Mouse (Mus musculus) forebrain, embryonic 11.5 days (tissue): Measurements from ENCODE around the gene Dnase1l2. TPM values are rescaled to one million over a fixed set of nuclear protein-coding genes. Genes with fewer than 3 reads are reported as not detected.
"Not testable (repeated sequence)": the region's sequence is repeated elsewhere in the genome, so short reads cannot be mapped to it uniquely, and the experiment has no call there.

Experiments used
- ATAC-seq: fragments of 200-750 bp; cut with Nextera tagmentation; replicated peaks from 2 replicates; pipeline ENCODE4 v1.8.0; 2017; ENCODE audit warnings: moderate TSS enrichment; ENCODE audit not compliant: low FRiP score
- DNase-seq: peaks from one replicate; pipeline ENCODE4 v3.0.0-alpha.2; 2017; ENCODE audit warnings: low spot score
- H3K27ac ChIP-seq: fragments of 300-500 bp; sonication (generic); 2 replicates; pipeline ENCODE4 v1.5.1; 2014; ENCODE audit warnings: low read depth, low read length
- H3K27me3 ChIP-seq: fragments of 300-500 bp; sonication (generic); 2 replicates; pipeline ENCODE4 v1.6.1; 2014; ENCODE audit warnings: mild to moderate bottlenecking, low read length, mixed read lengths; ENCODE audit not compliant: control insufficient read depth, insufficient read depth
- H3K36me3 ChIP-seq: fragments of 300-500 bp; sonication (generic); 2 replicates; pipeline ENCODE4 v1.6.1; 2014; ENCODE audit warnings: mild to moderate bottlenecking, low read length, moderate library complexity, mixed read lengths; ENCODE audit not compliant: control insufficient read depth, insufficient read depth
- H3K4me1 ChIP-seq: fragments of 300-500 bp; sonication (generic); replicated peaks from 2 replicates; pipeline ENCODE4 v1.6.1; 2014; ENCODE audit warnings: low read length, mixed read lengths; ENCODE audit not compliant: control insufficient read depth, insufficient read depth
- H3K4me2 ChIP-seq: fragments of 300-500 bp; sonication (generic); 2 replicates; pipeline ENCODE4 v1.6.1; 2014; ENCODE audit warnings: low read depth, mild to moderate bottlenecking, low read length, moderate library complexity, mixed read lengths; ENCODE audit not compliant: severe bottlenecking
- H3K4me3 ChIP-seq: fragments of 300-500 bp; sonication (generic); 2 replicates; pipeline ENCODE4 v1.5.1; 2014; ENCODE audit warnings: low read depth, low read length
- H3K9ac ChIP-seq: fragments of 300-500 bp; sonication (generic); 2 replicates; pipeline ENCODE4 v1.6.1; 2014; ENCODE audit warnings: low read length
- H3K9me3 ChIP-seq: fragments of 300-500 bp; sonication (generic); 2 replicates; pipeline ENCODE4 v1.6.1; 2016; ENCODE audit warnings: low read length, mixed read lengths; ENCODE audit not compliant: control insufficient read depth
- WGBS: fragments of 180-500 bp; shearing (Covaris S2); extraction: QIAGEN DNeasy Blood & Tissue Kit; methylation state at CpG from one replicate; pipeline ENCODE4 v1.1.7; 2014; 5-methylcytosine and 5-hydroxymethylcytosine counted together
- polyA plus RNA-seq: library from polyadenylated mRNA; unstranded; fragments of >200 nt; fragmentation: Nextera tagmentation; extraction: Ambion mirVana; gene quantifications from 2 replicates; pipeline ENCODE4 v1.2.1, GENCODE M21; 2014

The Dnase1l2 gene
- polyA plus RNA-seq, 1 experiment from 2014 or later: 3.3 TPM

GRCm38 (mm10) chr17:24468636-24469246 lies 25.8 kb upstream of the Dnase1l2 start:
- H3K36me3 ChIP-seq: no peaks in the 10 kb centered on the region
- no peak overlapping the region for H3K4me2 ChIP-seq
- WGBS: 88% methylated on average over 5 of the region's 5 CpGs
- peaks cover 9% of the 10 kb centered on the region; the same call in 1 of the 2 replicates for H3K4me1 ChIP-seq
- H3K27ac ChIP-seq: no peak overlapping the region
- H3K9me3 ChIP-seq: no peaks in the 10 kb centered on the region
- DNase-seq (peak; percentile 41), ATAC-seq (no peak)
- no peaks in the 10 kb centered on the region for H3K27me3 ChIP-seq
- H3K4me3 ChIP-seq: no peak overlapping the region
- H3K9ac ChIP-seq: no peak overlapping the region

DNA sequence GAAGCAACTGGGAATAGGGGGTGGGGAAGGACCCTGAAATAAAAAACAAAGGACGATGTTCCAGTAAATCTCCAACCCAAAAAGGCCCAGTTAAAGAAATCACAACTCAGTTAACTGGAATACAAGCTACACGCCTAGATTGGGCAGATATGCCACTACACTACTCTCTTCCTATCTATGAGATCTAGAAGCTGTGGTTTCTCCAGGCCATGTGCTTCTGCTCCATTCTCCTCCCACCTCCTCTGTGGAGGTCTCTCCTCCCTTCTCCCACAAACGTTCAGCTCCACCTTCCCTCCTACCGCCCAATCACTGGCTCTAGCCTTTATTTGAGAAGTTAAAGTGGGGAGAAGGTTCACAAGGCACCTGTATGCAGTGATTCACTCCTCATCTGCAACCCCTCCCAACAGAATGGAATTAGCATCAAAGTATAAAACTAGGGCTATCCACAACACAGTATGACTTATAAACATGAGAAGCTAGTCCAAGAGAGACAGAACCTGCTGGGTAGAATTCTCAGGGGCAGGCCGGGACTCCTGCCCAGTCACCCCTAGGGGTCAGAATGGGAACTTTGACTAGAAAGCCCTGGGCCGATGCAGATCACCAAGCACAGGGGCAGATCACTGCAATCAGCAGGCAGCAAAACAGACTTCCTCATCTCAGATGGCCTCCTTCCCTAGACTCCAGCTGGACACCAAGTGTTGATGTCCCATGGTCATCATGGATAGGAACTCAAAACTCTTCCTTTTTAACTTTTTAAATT lies 20.6 kb upstream of the Dnase1l2 start:
- Histone ChIP-seq H3K27me3 (no peaks in the 10 kb centered on the region), H3K36me3 (no peaks in the 10 kb centered on the region), H3K9me3 (no peaks in the 10 kb centered on the region), H3K4me2 (no peak overlapping the region), H3K4me1 (no peaks in the 10 kb centered on the region), H3K4me3 (no peak overlapping the region), H3K9ac (no peak overlapping the region), H3K27ac (no peak overlapping the region)
- ATAC-seq: no peak
- 56% methylated on average over 6 of the region's 6 CpGs for WGBS
- DNase-seq: no peak

DNA sequence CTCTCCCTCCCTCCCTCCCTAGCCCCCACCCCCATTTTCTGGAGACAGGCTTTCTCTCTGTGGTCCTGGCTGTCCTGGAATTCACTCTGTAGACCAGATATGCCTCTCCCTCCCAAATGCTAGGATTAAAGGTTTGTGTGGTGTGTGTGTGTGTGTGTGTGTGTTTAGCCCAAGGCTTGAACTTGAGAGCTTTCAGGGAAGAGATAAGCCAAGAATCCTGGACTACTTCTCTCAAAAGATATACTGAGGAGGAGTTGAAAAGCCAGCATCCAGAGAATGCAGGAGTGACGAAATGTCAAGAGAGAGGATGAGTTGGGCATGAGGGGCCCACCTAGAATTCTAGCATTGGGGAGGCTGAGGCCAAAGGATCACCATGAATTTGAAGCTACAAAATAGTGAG lies 20.0 kb upstream of the Dnase1l2 start:
- H3K9me3 ChIP-seq: no peaks in the 10 kb centered on the region
- no peak overlapping the region for H3K27ac ChIP-seq
- no peaks in the 10 kb centered on the region for H3K27me3 ChIP-seq
- ATAC-seq: no peak
- no peaks in the 10 kb centered on the region for H3K4me1 ChIP-seq
- H3K9ac ChIP-seq: no peak overlapping the region
- no peak overlapping the region for H3K4me2 ChIP-seq
- no peak overlapping the region for H3K4me3 ChIP-seq
- no peak for DNase-seq
- H3K36me3 ChIP-seq: no peaks in the 10 kb centered on the region
- WGBS: 85% methylated on average over 1 of the region's 1 CpGs

GRCm38 (mm10) chr17:24461580-24461979 lies 18.7 kb upstream of the Dnase1l2 start:
- Histone ChIP-seq H3K4me1 (no peaks in the 10 kb centered on the region), H3K4me3 (no peak overlapping the region), H3K27me3 (no peaks in the 10 kb centered on the region), H3K36me3 (no peaks in the 10 kb centered on the region), H3K9me3 (no peaks in the 10 kb centered on the region), H3K27ac (no peak overlapping the region), H3K9ac (no peak overlapping the region), H3K4me2 (no peak overlapping the region)
- DNase-seq: no peak
- 69% methylated on average over 2 of the region's 2 CpGs for WGBS
- no peak for ATAC-seq

GRCm38 (mm10) chr17:24455523-24456206 lies 12.8 kb upstream of the Dnase1l2 start:
- not testable (repeated sequence) for DNase-seq, H3K4me2 ChIP-seq, H3K36me3 ChIP-seq, H3K27me3 ChIP-seq, H3K9me3 ChIP-seq, H3K4me3 ChIP-seq, H3K4me1 ChIP-seq, H3K9ac ChIP-seq, ATAC-seq, H3K27ac ChIP-seq
- WGBS: 51% methylated on average over 10 of the region's 10 CpGs

- Histone ChIP-seq H3K36me3 (no peaks in the 10 kb centered on the region), H3K27ac (peak overlapping the region; percentile 90), H3K4me1 (peaks cover 7% of the 10 kb centered on the region; the same call in 1 of the 2 replicates), H3K9ac (peak overlapping the region; percentile 92), H3K27me3 (no peaks in the 10 kb centered on the region), H3K9me3 (no peaks in the 10 kb centered on the region), H3K4me2 (peak overlapping the region; percentile 60), H3K4me3 (peak overlapping the region; percentile 78)
- DNase-seq (peak; percentile 99), ATAC-seq (peak; percentile 93)
- under 1% methylated on average over 67 of the region's 67 CpGs for WGBS
These were observed 12.0 kb upstream of the Dnase1l2 start for GRCm38 (mm10) chr17:24454756-24455522.

GRCm38 (mm10) chr17:24454218-24454755 lies 11.4 kb upstream of the Dnase1l2 start:
- 11% methylated on average over 14 of the region's 14 CpGs for WGBS

GRCm38 (mm10) chr17:24453372-24453771 lies 10.5 kb upstream of the Dnase1l2 start:
- 92% methylated on average over 2 of the region's 2 CpGs for WGBS
- ATAC-seq (no peak), DNase-seq (no peak)
- H3K36me3 ChIP-seq: peaks cover 3% of the 10 kb centered on the region; the same call in 1 of the 2 replicates
- H3K9me3 ChIP-seq: no peaks in the 10 kb centered on the region
- no peak overlapping the region for H3K27ac ChIP-seq
- no peak overlapping the region; the same call in 1 of the 2 replicates for H3K9ac ChIP-seq
- H3K27me3 ChIP-seq: no peaks in the 10 kb centered on the region
- H3K4me1 ChIP-seq: peaks cover 7% of the 10 kb centered on the region; the same call in 1 of the 2 replicates
- no peak overlapping the region for H3K4me2 ChIP-seq
- H3K4me3 ChIP-seq: no peak overlapping the region

More at GRCm38 (mm10) chr17:24454218-24454755, 11.4 kb upstream of the Dnase1l2 start:
- DNase-seq: no peak
- ATAC-seq: no peak
- H3K9ac ChIP-seq: peak overlapping the region; percentile 92
- H3K36me3 ChIP-seq: peaks cover 3% of the 10 kb centered on the region; the same call in 1 of the 2 replicates
- H3K27ac ChIP-seq: peak overlapping the region; percentile 90; the same call in 1 of the 2 replicates
- H3K9me3 ChIP-seq: no peaks in the 10 kb centered on the region
- H3K4me3 ChIP-seq: peak overlapping the region; percentile 78
- H3K4me2 ChIP-seq: peak overlapping the region; percentile 60
- H3K4me1 ChIP-seq: peaks cover 7% of the 10 kb centered on the region; the same call in 1 of the 2 replicates
- H3K27me3 ChIP-seq: no peaks in the 10 kb centered on the region
